Mouse (Mus musculus): Measurements from ENCODE around the gene Tmem107.
A peak's percentile ranks its signal among the peaks of the same experiment; 100 is the strongest.

Tmem107 gene

GRCm38 (mm10) chr11:69106842-69107241, 36.2 kb downstream of the Tmem107 start:
- no peak for DNase-seq (ENCODE audit: low read depth, low spot score)

DNA sequence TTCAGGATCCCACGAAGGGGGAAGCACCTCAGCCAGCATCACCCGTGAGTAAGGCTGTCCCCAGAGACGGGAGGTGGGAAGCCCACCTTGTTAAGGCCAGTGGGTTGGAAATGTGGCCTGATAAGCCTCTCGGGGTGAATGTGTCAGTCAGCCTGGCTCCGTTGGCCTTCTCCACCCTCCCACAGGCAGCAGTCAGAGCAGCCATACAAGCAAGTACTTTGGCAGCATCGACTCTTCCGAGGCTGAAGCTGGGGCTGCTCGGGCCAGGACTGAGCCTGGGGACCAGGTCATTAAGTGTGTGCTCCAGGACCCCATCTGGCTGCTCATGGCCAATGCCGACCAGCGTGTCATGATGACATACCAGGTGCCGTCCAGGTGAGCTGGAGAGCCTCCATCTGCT, 37.1 kb downstream of the Tmem107 start:
- no peak for DNase-seq (ENCODE audit: low read depth, low spot score)

GRCm38 (mm10) chr11:69108223-69108622, 37.6 kb downstream of the Tmem107 start:
- no peak for DNase-seq (ENCODE audit: low read depth, low spot score)

DNA sequence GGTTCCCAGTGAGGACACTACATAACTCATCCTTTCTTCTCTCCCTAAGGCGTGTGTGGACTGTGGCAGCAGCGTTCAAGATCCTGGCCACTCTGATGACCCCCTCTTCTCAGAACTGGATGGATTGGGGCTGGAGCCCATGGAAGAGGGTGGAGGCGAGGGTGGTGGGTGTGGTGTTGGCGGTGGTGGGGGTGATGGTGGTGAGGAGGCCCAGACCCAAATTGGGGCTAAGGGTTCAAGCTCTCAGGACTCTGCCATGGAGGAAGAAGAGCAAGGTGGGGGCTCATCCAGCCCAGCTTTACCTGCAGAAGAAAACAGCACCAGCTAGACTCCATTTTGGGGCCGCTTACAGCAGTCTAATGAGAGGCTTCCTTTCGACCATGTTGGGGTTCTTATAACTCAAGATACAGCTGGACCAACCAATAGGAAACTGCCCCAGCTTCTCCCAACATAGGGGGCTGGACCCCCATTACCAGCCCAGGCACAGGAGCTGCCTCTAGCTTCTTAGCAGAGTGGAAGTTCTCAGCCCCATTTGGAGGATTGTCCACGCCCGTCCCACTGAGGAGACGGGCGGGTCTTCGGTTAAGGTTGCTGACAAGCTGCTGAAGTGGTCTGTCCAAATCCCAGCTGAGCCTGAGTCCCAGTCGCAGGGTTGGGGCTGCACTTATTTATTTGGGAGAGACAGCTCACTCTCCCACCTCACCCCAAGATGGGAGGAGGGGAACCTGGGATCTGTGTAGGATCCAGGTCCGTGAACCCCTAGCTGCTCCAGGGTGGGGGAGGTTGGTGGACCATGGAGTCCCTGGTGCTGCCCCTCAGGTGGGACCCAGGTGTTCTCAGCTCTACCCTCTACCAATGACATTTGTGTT, 38.7 kb downstream of the Tmem107 start:
- no peak for DNase-seq (ENCODE audit: low read depth, low spot score)

- peak; percentile 95 for DNase-seq (ENCODE audit: low read depth, low spot score)
Measured at GRCm38 (mm10) chr11:69110319-69111046, 39.9 kb downstream of the Tmem107 start.

GRCm38 (mm10) chr11:69111051-69111810, 40.6 kb downstream of the Tmem107 start:
- DNase-seq (ENCODE audit: low read depth, low spot score) = no peak

- DNase-seq (ENCODE audit: low read depth, low spot score) = no peak
Measured at GRCm38 (mm10) chr11:69111865-69112264, 41.3 kb downstream of the Tmem107 start.

DNA sequence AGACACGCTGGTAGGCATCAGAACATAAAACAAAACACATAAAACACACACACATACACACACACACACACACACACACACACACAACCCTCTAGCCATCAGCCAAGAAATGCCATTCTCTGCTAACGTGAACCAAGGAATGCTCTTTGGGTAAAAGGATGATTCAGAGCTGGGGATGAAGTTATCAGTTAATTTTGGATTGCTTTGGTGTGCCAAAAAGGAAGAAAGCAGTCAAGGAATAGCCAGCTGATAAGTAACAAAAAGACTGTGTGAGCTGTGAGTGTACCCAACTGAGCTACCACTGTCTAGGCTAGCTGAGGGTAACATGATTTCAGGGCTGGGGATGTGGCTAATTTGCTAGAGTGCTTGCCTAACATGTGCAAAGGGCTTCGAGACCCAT, 43.4 kb downstream of the Tmem107 start:
- no peak for DNase-seq (ENCODE audit: low read depth, low spot score)

DNA sequence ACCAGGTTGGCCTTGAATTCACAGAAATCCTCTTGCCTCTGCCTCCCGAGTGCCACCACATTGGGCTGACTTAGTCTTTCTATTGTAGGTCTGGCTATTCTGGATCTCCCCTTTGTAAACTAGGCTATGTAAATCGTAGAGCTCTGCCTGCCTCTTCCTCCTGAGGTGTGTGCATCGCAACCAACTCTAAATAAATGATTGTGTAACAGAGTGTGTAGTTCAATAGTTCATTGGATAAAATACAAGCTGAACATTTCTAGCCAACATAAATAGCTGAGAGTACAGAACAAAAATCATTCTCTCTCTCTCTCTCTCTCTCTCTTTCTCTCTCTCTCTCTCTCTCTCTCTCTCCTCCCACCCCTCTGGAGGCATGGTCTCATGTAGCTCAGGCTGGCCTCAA, 44.0 kb downstream of the Tmem107 start:
- no peak for DNase-seq (ENCODE audit: low read depth, low spot score)

DNA sequence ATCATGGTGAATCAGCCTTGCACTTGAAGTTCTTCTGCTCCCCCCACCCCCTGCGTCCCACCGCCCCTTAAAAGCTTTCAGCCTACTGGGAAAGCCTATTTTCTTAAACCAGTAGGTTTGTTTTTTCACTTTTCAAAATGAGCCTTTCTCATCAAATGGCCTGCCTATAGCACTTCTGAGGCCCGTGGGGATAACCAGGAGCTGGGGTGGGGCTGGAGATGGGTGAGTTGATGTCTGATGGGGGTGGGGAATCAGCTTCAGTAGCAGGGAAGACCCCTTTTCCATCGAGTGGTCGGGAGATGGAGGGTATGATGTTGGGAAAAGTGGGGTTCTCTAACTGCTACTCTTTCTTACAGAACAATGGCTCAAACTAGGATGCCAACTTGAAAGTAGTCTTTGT, 46.2 kb downstream of the Tmem107 start:
- no peak for DNase-seq (ENCODE audit: low read depth, low spot score)

GRCm38 (mm10) chr11:69117737-69118695, 47.4 kb downstream of the Tmem107 start:
- DNase-seq (ENCODE audit: low read depth, low spot score) = no peak

DNA sequence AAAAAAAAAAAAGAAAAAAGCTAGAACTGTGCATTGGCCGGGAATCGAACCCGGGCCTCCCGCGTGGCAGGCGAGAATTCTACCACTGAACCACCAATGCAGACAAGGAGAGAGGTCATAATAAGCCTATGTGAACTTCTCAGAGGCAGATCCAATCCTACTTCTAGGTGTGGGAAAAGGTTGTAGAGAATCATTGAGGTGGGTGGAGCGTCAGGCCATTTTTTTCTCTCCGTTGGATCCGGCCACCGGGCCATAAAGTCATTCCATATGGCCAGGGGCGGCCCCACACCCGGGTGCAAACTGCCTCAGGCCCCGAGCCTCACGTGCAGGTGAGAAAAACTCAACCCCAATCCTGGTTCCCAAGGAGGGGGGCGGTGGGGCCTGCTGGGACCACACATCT, 48.2 kb downstream of the Tmem107 start:
- peak; percentile 90 for DNase-seq (ENCODE audit: low read depth, low spot score)

GRCm38 (mm10) chr11:69119446-69120155, 49.0 kb downstream of the Tmem107 start:
- no peak for DNase-seq (ENCODE audit: low read depth, low spot score)

GRCm38 (mm10) chr11:69120221-69121000, 49.8 kb downstream of the Tmem107 start, which contains the start of gene Hes7:
Gene Hes7, plus strand, starts transcription at chr11:69120404.
- no peak for DNase-seq (ENCODE audit: low read depth, low spot score)

- no peak for DNase-seq (ENCODE audit: low read depth, low spot score)
Measured at GRCm38 (mm10) chr11:69121001-69121740, 50.6 kb downstream of the Tmem107 start.

DNA sequence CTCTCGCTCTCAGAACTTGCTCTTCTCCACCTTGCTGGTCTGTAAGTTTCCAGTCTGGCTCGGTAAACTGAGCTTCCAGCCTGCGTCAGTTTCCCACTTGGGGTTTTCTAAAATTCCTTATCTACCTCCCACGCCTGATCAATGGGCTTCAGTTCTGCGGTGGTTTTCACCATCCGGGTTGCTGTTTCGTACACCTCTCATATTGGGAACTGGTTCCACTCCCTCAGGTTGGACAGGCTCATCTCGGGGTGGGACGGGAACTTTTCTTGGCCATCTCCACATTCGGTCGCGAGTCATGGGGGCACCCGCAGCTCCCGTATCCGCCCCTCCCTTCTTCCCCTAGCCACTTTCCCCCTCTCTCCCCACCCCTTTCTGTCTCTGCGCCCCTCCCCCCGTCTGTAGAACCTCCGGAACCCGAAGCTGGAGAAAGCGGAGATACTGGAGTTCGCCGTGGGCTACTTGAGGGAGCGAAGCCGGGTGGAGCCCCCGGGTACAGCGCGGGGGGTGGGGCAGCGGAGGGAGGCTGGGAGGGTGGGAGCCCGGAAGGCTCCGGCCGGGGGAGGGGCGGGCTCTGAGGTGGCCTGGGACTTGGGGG, 51.2 kb downstream of the Tmem107 start:
- no peak for DNase-seq (ENCODE audit: low read depth, low spot score)

GRCm38 (mm10) chr11:69122336-69122951, 51.8 kb downstream of the Tmem107 start, which contains the start of gene 9130213A22Rik:
Gene 9130213A22Rik, minus strand, starts transcription at chr11:69122589.
- DNase-seq (ENCODE audit: low read depth, low spot score) = peak; percentile 80

All from forelimb bud, embryonic 11.5 days (tissue).